Mouse (Mus musculus): ENCODE measurements around the gene Tgm6.

- TF ChIP-seq EP300 (IDR thresholded peaks at IDR 0.05; ENCODE audit: low read depth) (no peak), CTCF (IDR thresholded peaks at IDR 0.05; ENCODE audit: low read depth) (no peak)
Measured at GRCm38 (mm10) chr2:130126073-130126472, 13.9 kb downstream of the Tgm6 start.

Measured in liver, embryonic 14.5 days (tissue).